ENCODE assay signal across 8 mouse cellular contexts in genomic region chr2:35609317-35609716, GRCm38 (mm10). TPM values are rescaled to one million over a fixed set of nuclear protein-coding genes. Genes with fewer than 3 reads are reported as not detected.
DNase-seq lines count a peak whose midpoint lies in the region; TF ChIP-seq lines count a peak whose summit lies in the region.
"Had no signal": no experiment of that assay in that cellular context is flagged by ENCODE, and none has a peak within 500 bp of the region (broad histone marks: within the 10 kb centered on the region; RNA-seq: fewer than 3 reads in every experiment).

No protein-coding gene starts in this region.

- TF ChIP-seq POLR2A in lung, adult 2 months (IDR thresholded peaks at IDR 0.05; ENCODE audit: borderline replicate concordance, extremely low read depth, low read depth, low read length) = no peak

- DNase-seq in lung, adult 2 months = no peak
- no peak for DNase-seq in lung, postnatal 25 days (ENCODE audit: low spot score)
- peak; percentile 92 for DNase-seq in cerebellum, adult 9-10 months
- DNase-seq in heart, embryonic 10.5 days (ENCODE audit: low spot score) = no peak
- peak; percentile 42 to 44 for DNase-seq in left cerebral cortex, postnatal 36 days (ENCODE audit: low spot score in 2 of 2)
- no peak for DNase-seq in thymus, adult 18-20 months
- DNase-seq in adrenal gland, adult 18-20 months (ENCODE audit: low spot score in 2 of 2) = no peak

- H3K4me3 ChIP-seq in lung, adult 2 months (replicated peaks; ENCODE audit: extremely low read depth, low read depth, low read length) = no peak overlapping the region
- H3K4me3 ChIP-seq in heart, embryonic 10.5 days = peak overlapping the region; percentile 19; the same call in 1 of the 2 replicates
- H3K4me3 ChIP-seq: lung, embryonic 15.5 days had no signal

- H3K36me3 ChIP-seq in heart, embryonic 10.5 days = no peaks in the 10 kb centered on the region
- H3K36me3 ChIP-seq: lung, embryonic 15.5 days had no signal

- 32% methylated on average over 9 of the region's 9 CpGs for WGBS in lung, adult 2 months
- WGBS in heart, embryonic 10.5 days = 43% methylated on average over 9 of the region's 9 CpGs

- peaks cover 13% of the 10 kb centered on the region for H3K4me1 ChIP-seq in lung, adult 2 months (ENCODE audit: control insufficient read depth, insufficient read depth, low read length)
- peaks cover 100% of the 10 kb centered on the region for H3K4me1 ChIP-seq in heart, embryonic 10.5 days

- intact Hi-C loops in left cerebral cortex, postnatal 36 days (cut with DNase I) = no loop called here

- H3K9me3 ChIP-seq in heart, embryonic 10.5 days = no peaks in the 10 kb centered on the region
- H3K9me3 ChIP-seq: lung, embryonic 15.5 days had no signal

- no peaks in the 10 kb centered on the region for H3K27me3 ChIP-seq in heart, embryonic 10.5 days (ENCODE audit: insufficient read depth, poor library complexity, severe bottlenecking)
- H3K27me3 ChIP-seq: lung, embryonic 15.5 days had no signal

- TF ChIP-seq CTCF in lung, adult 2 months (IDR thresholded peaks at IDR 0.05; ENCODE audit: insufficient read depth, low read length) = peak; percentile 58; the same call in 1 of the 2 replicates

- H3K27ac ChIP-seq in heart, embryonic 10.5 days = peak overlapping the region; percentile 81
- H3K27ac ChIP-seq: lung, embryonic 15.5 days had no signal

RNA-seq across cellular contexts. Expression of gene Dab2ip, which starts 51.3 kb away (rescaled TPM):
- polyA plus RNA-seq in lung, adult 2 months (2012; rRNA removed) = 113 and 132 TPM in 2 replicates
- 47.6 and 49.0 TPM in 2 replicates for polyA plus RNA-seq in heart, embryonic 10.5 days (2016; fragmentation: Nextera tagmentation; extraction: Ambion mirVana)
- 100 to 1,000 TPM; 144 to 156 TPM for total RNA-seq in left cerebral cortex, postnatal 36 days (2021)
- 10 to 100 TPM; 43.5 to 87.3 TPM for total RNA-seq in adrenal gland, adult 18-20 months (2021)

Comparison
In these comparisons a context has a peak if more than half of its experiments do, and no peak if none do; other contexts are left out.
1. DNase-seq: peak in cerebellum, adult 9-10 months (single experiment) and left cerebral cortex, postnatal 36 days (2 of 2); none in lung, adult 2 months (single experiment), lung, postnatal 25 days (single experiment), heart, embryonic 10.5 days (single experiment), thymus, adult 18-20 months (0 of 2) and adrenal gland, adult 18-20 months (0 of 2).